Mouse (Mus musculus): Measurements from ENCODE around the gene St8sia1. TPM values are rescaled to one million over a fixed set of nuclear protein-coding genes. Genes with fewer than 3 reads are reported as not detected.

Gene St8sia1
- polyA plus RNA-seq, 1 experiment from 2014 or later: 3.7 TPM

GRCm38 (mm10) chr6:142814495-142814921 is 149.7 kb downstream of the St8sia1 start:
- Histone ChIP-seq H3K4me2 (peak overlapping the region; percentile 76), H3K27ac (ENCODE audit: poor library complexity, severe bottlenecking) (no peak overlapping the region), H3K27me3 (replicated peaks) (no peaks in the 10 kb centered on the region), H3K4me3 (peak overlapping the region; percentile 48), H3K36me3 (no peaks in the 10 kb centered on the region), H3K4me1 (replicated peaks) (peaks cover under 1% of the 10 kb centered on the region), H3K9ac (peak overlapping the region; percentile 57; the same call in 1 of the 2 replicates), H3K9me3 (replicated peaks) (no peaks in the 10 kb centered on the region)
- no peak for ATAC-seq (ENCODE audit: insufficient number of reproducible peaks, low FRiP score)
- WGBS: 3% methylated on average over 15 of the region's 15 CpGs

- no peak overlapping the region for H3K27ac ChIP-seq (ENCODE audit: poor library complexity, severe bottlenecking)
- no peak overlapping the region; the same call in 1 of the 2 replicates for H3K4me3 ChIP-seq
- H3K27me3 ChIP-seq (replicated peaks): no peaks in the 10 kb centered on the region
- no peaks in the 10 kb centered on the region for H3K36me3 ChIP-seq
- ATAC-seq (ENCODE audit: insufficient number of reproducible peaks, low FRiP score): no peak
- H3K4me2 ChIP-seq: peak overlapping the region; percentile 76; the same call in 1 of the 2 replicates
- peaks cover 3% of the 10 kb centered on the region for H3K4me1 ChIP-seq (replicated peaks)
- no peak overlapping the region for H3K9ac ChIP-seq
- H3K9me3 ChIP-seq (replicated peaks): no peaks in the 10 kb centered on the region
- WGBS: 58% methylated on average over 10 of the region's 10 CpGs
Measured at GRCm38 (mm10) chr6:142814011-142814410, 150.2 kb downstream of the St8sia1 start.

GRCm38 (mm10) chr6:142812969-142813368 is 151.3 kb downstream of the St8sia1 start:
- H3K27ac ChIP-seq (ENCODE audit: poor library complexity, severe bottlenecking): no peak overlapping the region
- WGBS: 72% methylated on average over 5 of the region's 5 CpGs
- no peaks in the 10 kb centered on the region for H3K36me3 ChIP-seq
- no peak for ATAC-seq (ENCODE audit: insufficient number of reproducible peaks, low FRiP score)
- no peak overlapping the region for H3K4me2 ChIP-seq
- H3K9ac ChIP-seq: no peak overlapping the region
- peaks cover 3% of the 10 kb centered on the region for H3K4me1 ChIP-seq (replicated peaks)
- H3K27me3 ChIP-seq (replicated peaks): no peaks in the 10 kb centered on the region
- no peak overlapping the region for H3K4me3 ChIP-seq
- H3K9me3 ChIP-seq (replicated peaks): no peaks in the 10 kb centered on the region

- ATAC-seq (ENCODE audit: insufficient number of reproducible peaks, low FRiP score): no peak
- no peak overlapping the region for H3K27ac ChIP-seq (ENCODE audit: poor library complexity, severe bottlenecking)
- H3K9me3 ChIP-seq (replicated peaks): no peaks in the 10 kb centered on the region
- H3K9ac ChIP-seq: no peak overlapping the region
- 61% methylated on average over 6 of the region's 6 CpGs for WGBS
- no peak overlapping the region for H3K4me3 ChIP-seq
- peaks cover 3% of the 10 kb centered on the region for H3K4me1 ChIP-seq (replicated peaks)
- H3K36me3 ChIP-seq: no peaks in the 10 kb centered on the region
- H3K4me2 ChIP-seq: no peak overlapping the region
- no peaks in the 10 kb centered on the region for H3K27me3 ChIP-seq (replicated peaks)
Measured at GRCm38 (mm10) chr6:142810239-142810638, 154.0 kb downstream of the St8sia1 start.

GRCm38 (mm10) chr6:142809373-142810098 is 154.7 kb downstream of the St8sia1 start:
- H3K4me1 ChIP-seq (replicated peaks): peaks cover 3% of the 10 kb centered on the region
- ATAC-seq (ENCODE audit: insufficient number of reproducible peaks, low FRiP score): 0 out of 2 replicates have a peak, but pooled peaks have one; percentile 43
- H3K4me3 ChIP-seq: no peak overlapping the region
- H3K9me3 ChIP-seq (replicated peaks): no peaks in the 10 kb centered on the region
- H3K9ac ChIP-seq: no peak overlapping the region
- H3K27me3 ChIP-seq (replicated peaks): no peaks in the 10 kb centered on the region
- no peak overlapping the region for H3K27ac ChIP-seq (ENCODE audit: poor library complexity, severe bottlenecking)
- WGBS: 20% methylated on average over 6 of the region's 6 CpGs
- H3K36me3 ChIP-seq: no peaks in the 10 kb centered on the region
- H3K4me2 ChIP-seq: no peak overlapping the region

GRCm38 (mm10) chr6:142806326-142806725 is 157.9 kb downstream of the St8sia1 start:
- WGBS: 50% methylated on average over 4 of the region's 4 CpGs
- Histone ChIP-seq H3K4me3 (no peak overlapping the region), H3K27ac (ENCODE audit: poor library complexity, severe bottlenecking) (no peak overlapping the region), H3K4me1 (replicated peaks) (peaks cover 12% of the 10 kb centered on the region), H3K9ac (no peak overlapping the region), H3K36me3 (no peaks in the 10 kb centered on the region), H3K9me3 (replicated peaks) (no peaks in the 10 kb centered on the region), H3K27me3 (replicated peaks) (no peaks in the 10 kb centered on the region), H3K4me2 (no peak overlapping the region)
- no peak for ATAC-seq (ENCODE audit: insufficient number of reproducible peaks, low FRiP score)

GRCm38 (mm10) chr6:142804402-142804801 is 159.8 kb downstream of the St8sia1 start, which contains the start of gene Sult6b2:
Gene Sult6b2, minus strand, starts transcription at chr6:142804502.
- Histone ChIP-seq H3K9me3 (replicated peaks) (no peaks in the 10 kb centered on the region), H3K27ac (ENCODE audit: poor library complexity, severe bottlenecking) (no peak within 1 kb of the TSS)

GRCm38 (mm10) chr6:142802617-142803525 is 161.4 kb downstream of the St8sia1 start:
- Histone ChIP-seq H3K4me2 (no peak overlapping the region), H3K9me3 (replicated peaks) (no peaks in the 10 kb centered on the region), H3K4me3 (no peak overlapping the region), H3K36me3 (no peaks in the 10 kb centered on the region), H3K9ac (no peak overlapping the region), H3K4me1 (replicated peaks) (peaks cover 9% of the 10 kb centered on the region), H3K27me3 (replicated peaks) (no peaks in the 10 kb centered on the region), H3K27ac (ENCODE audit: poor library complexity, severe bottlenecking) (no peak overlapping the region)
- no peak for ATAC-seq (ENCODE audit: insufficient number of reproducible peaks, low FRiP score)
- 56% methylated on average over 11 of the region's 11 CpGs for WGBS

More at GRCm38 (mm10) chr6:142804402-142804801, 159.8 kb downstream of the St8sia1 start, which contains the start of gene Sult6b2:
- Histone ChIP-seq H3K4me1 (replicated peaks) (peaks cover 11% of the 10 kb centered on the region), H3K4me3 (no peak within 1 kb of the TSS), H3K27me3 (replicated peaks) (no peaks in the 10 kb centered on the region), H3K4me2 (no peak within 1 kb of the TSS), H3K9ac (no peak within 1 kb of the TSS), H3K36me3 (no peaks in the 10 kb centered on the region)
- no peak for ATAC-seq (ENCODE audit: insufficient number of reproducible peaks, low FRiP score)

GRCm38 (mm10) chr6:142801687-142802086 is 162.6 kb downstream of the St8sia1 start:
- Histone ChIP-seq H3K27me3 (replicated peaks) (no peaks in the 10 kb centered on the region), H3K9ac (no peak overlapping the region), H3K4me1 (replicated peaks) (peaks cover 9% of the 10 kb centered on the region), H3K36me3 (no peaks in the 10 kb centered on the region), H3K4me3 (no peak overlapping the region), H3K9me3 (replicated peaks) (no peaks in the 10 kb centered on the region), H3K27ac (ENCODE audit: poor library complexity, severe bottlenecking) (no peak overlapping the region), H3K4me2 (no peak overlapping the region)
- no peak for ATAC-seq (ENCODE audit: insufficient number of reproducible peaks, low FRiP score)
- WGBS: 78% methylated on average over 5 of the region's 5 CpGs

- Histone ChIP-seq H3K4me3 (no peak overlapping the region), H3K27ac (ENCODE audit: poor library complexity, severe bottlenecking) (no peak overlapping the region), H3K4me2 (no peak overlapping the region), H3K27me3 (replicated peaks) (no peaks in the 10 kb centered on the region), H3K4me1 (replicated peaks) (peaks cover 9% of the 10 kb centered on the region), H3K9me3 (replicated peaks) (no peaks in the 10 kb centered on the region), H3K36me3 (no peaks in the 10 kb centered on the region), H3K9ac (no peak overlapping the region)
- 70% methylated on average over 7 of the region's 7 CpGs for WGBS
- no peak for ATAC-seq (ENCODE audit: insufficient number of reproducible peaks, low FRiP score)
Measured at GRCm38 (mm10) chr6:142799704-142800374, 164.4 kb downstream of the St8sia1 start.

- no peak for ATAC-seq (ENCODE audit: insufficient number of reproducible peaks, low FRiP score)
- 84% methylated on average over 9 of the region's 9 CpGs for WGBS
- H3K36me3 ChIP-seq: no peaks in the 10 kb centered on the region
Measured at GRCm38 (mm10) chr6:142798837-142799236, 165.4 kb downstream of the St8sia1 start.

More at GRCm38 (mm10) chr6:142798837-142799236, 165.4 kb downstream of the St8sia1 start:
- H3K27ac ChIP-seq (ENCODE audit: poor library complexity, severe bottlenecking): no peak overlapping the region
- no peaks in the 10 kb centered on the region for H3K27me3 ChIP-seq (replicated peaks)
- no peak overlapping the region for H3K4me2 ChIP-seq
- peaks cover 9% of the 10 kb centered on the region for H3K4me1 ChIP-seq (replicated peaks)
- no peaks in the 10 kb centered on the region for H3K9me3 ChIP-seq (replicated peaks)
- no peak overlapping the region for H3K4me3 ChIP-seq
- H3K9ac ChIP-seq: no peak overlapping the region

All from heart, embryonic 12.5 days (tissue).